Mouse (Mus musculus) intestine, embryonic 14.5 days (tissue): ENCODE measurements at regions not wholly inside any gene's neighbourhood (a gene's known extent, or its start where the extent isn't known, plus 50 kb on each side); places are given as distances from the start of the nearest gene placed in this dataset.

Experiments
- ATAC-seq: fragments of 200-750 bp; cut with Nextera tagmentation; replicated peaks from 2 replicates; pipeline ENCODE4 v1.8.0; 2017; ENCODE audit warnings: low read depth, moderate number of reproducible peaks, moderate TSS enrichment, moderate library complexity; ENCODE audit not compliant: low FRiP score, low TSS enrichment
- DNase-seq: peaks from one replicate; pipeline ENCODE4 v3.0.0-alpha.2; 2018; ENCODE audit warnings: low spot score
- H3K27ac ChIP-seq: fragments of 300-500 bp; sonication (generic); 2 replicates; pipeline ENCODE4 v1.5.1; 2014; ENCODE audit warnings: low read depth, mild to moderate bottlenecking, control low read depth
- H3K27me3 ChIP-seq: fragments of 300-500 bp; sonication (generic); replicated peaks from 2 replicates; pipeline ENCODE4 v1.6.1; 2014; ENCODE audit warnings: low read length, control low read depth; ENCODE audit not compliant: control insufficient read depth, insufficient read depth
- H3K36me3 ChIP-seq: fragments of 300-500 bp; sonication (generic); 2 replicates; pipeline ENCODE4 v1.6.1; 2014; ENCODE audit warnings: low read length, control low read depth; ENCODE audit not compliant: control insufficient read depth, insufficient read depth
- H3K4me1 ChIP-seq: fragments of 300-500 bp; sonication (generic); replicated peaks from 2 replicates; pipeline ENCODE4 v1.6.1; 2014; ENCODE audit warnings: low read length, control low read depth, mixed read lengths; ENCODE audit not compliant: control insufficient read depth, insufficient read depth
- H3K4me2 ChIP-seq: fragments of 300-500 bp; sonication (generic); 2 replicates; pipeline ENCODE4 v1.6.1; 2014; ENCODE audit warnings: low read length
- H3K4me3 ChIP-seq: fragments of 300-500 bp; sonication (generic); 2 replicates; pipeline ENCODE4 v1.5.1; 2014; ENCODE audit warnings: low read depth, low read length, control low read depth, mixed read lengths
- H3K9ac ChIP-seq: fragments of 300-500 bp; sonication (generic); 2 replicates; pipeline ENCODE4 v1.6.1; 2014; ENCODE audit warnings: mild to moderate bottlenecking, low read length
- H3K9me3 ChIP-seq: fragments of 300-500 bp; sonication (generic); 2 replicates; pipeline ENCODE4 v1.6.1; 2016; ENCODE audit warnings: low read length, control low read depth; ENCODE audit not compliant: control insufficient read depth
- WGBS: fragments of 180-500 bp; shearing (Covaris S2); extraction: QIAGEN DNeasy Blood & Tissue Kit; methylation state at CpG from one replicate; pipeline ENCODE4 v1.1.7; 2014; 5-methylcytosine and 5-hydroxymethylcytosine counted together

DNA sequence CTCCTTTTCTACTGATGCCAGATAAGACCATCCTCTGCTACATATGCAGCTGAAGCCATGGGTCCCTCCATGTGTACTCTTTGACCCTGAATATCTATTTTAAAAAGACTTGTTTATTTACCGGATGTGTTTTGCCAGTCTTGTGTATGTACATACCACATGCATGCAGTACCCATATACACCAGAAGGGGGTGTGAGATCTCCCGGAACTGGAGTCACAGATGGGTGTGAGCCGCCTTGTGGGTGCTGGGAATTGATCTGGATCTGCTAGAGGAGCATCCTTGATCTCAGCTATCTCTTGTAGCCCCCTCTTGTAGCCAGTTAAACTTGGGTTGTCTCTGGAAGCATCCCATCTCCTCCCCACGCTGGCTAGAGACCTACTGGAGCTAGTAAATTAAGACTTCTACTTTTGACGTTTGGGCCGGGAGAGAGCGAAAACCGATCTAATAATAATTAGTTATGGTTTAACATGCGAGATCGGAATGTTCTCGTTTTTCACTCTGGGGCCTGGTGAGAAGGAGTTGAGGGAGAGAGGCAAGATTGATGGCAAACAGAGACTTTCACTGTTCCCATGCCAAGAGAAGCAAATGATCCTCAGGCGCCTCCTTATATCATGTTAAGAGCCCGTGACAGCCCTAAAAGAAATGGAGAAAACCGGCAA lies 77.6 kb downstream of the Gas1 start:
- ATAC-seq (peak; percentile 73), DNase-seq (peak; percentile 66)
- H3K36me3 ChIP-seq = no peaks in the 10 kb centered on the region
- no peak overlapping the region for H3K4me2 ChIP-seq
- H3K9ac ChIP-seq = no peak overlapping the region
- H3K4me1 ChIP-seq = peaks cover 12% of the 10 kb centered on the region
- H3K27me3 ChIP-seq = no peaks in the 10 kb centered on the region
- H3K9me3 ChIP-seq = no peaks in the 10 kb centered on the region
- peak overlapping the region; percentile 69 for H3K27ac ChIP-seq
- H3K4me3 ChIP-seq = no peak overlapping the region
- WGBS = 60% methylated on average over 14 of the region's 14 CpGs

- Histone ChIP-seq H3K27me3 (no peaks in the 10 kb centered on the region), H3K9ac (no peak overlapping the region), H3K4me2 (no peak overlapping the region), H3K4me3 (no peak overlapping the region), H3K27ac (no peak overlapping the region), H3K36me3 (no peaks in the 10 kb centered on the region), H3K9me3 (no peaks in the 10 kb centered on the region), H3K4me1 (peaks cover 12% of the 10 kb centered on the region)
- no peak for ATAC-seq
- 93% methylated on average over 3 of the region's 3 CpGs for WGBS
- DNase-seq = no peak
Measured at GRCm38 (mm10) chr13:60098394-60098793, 78.8 kb downstream of the Gas1 start.

GRCm38 (mm10) chr13:60097776-60098175 lies 79.4 kb downstream of the Gas1 start:
- peaks cover 12% of the 10 kb centered on the region for H3K4me1 ChIP-seq
- no peak for ATAC-seq
- WGBS = 57% methylated on average over 6 of the region's 6 CpGs
- H3K9ac ChIP-seq = no peak overlapping the region
- DNase-seq = no peak
- no peaks in the 10 kb centered on the region for H3K36me3 ChIP-seq
- no peak overlapping the region for H3K4me2 ChIP-seq
- H3K9me3 ChIP-seq = no peaks in the 10 kb centered on the region
- H3K27ac ChIP-seq = no peak overlapping the region
- no peak overlapping the region for H3K4me3 ChIP-seq
- no peaks in the 10 kb centered on the region for H3K27me3 ChIP-seq

- Histone ChIP-seq H3K4me1 (peaks cover 7% of the 10 kb centered on the region; the same call in 1 of the 2 replicates), H3K27ac (no peak overlapping the region), H3K9ac (no peak overlapping the region), H3K4me2 (no peak overlapping the region), H3K27me3 (no peaks in the 10 kb centered on the region), H3K9me3 (no peaks in the 10 kb centered on the region), H3K36me3 (no peaks in the 10 kb centered on the region), H3K4me3 (no peak overlapping the region)
- ATAC-seq = no peak
- 91% methylated on average over 8 of the region's 8 CpGs for WGBS
- DNase-seq = no peak
Measured at GRCm38 (mm10) chr13:60086657-60087056, 90.5 kb downstream of the Gas1 start.

DNA sequence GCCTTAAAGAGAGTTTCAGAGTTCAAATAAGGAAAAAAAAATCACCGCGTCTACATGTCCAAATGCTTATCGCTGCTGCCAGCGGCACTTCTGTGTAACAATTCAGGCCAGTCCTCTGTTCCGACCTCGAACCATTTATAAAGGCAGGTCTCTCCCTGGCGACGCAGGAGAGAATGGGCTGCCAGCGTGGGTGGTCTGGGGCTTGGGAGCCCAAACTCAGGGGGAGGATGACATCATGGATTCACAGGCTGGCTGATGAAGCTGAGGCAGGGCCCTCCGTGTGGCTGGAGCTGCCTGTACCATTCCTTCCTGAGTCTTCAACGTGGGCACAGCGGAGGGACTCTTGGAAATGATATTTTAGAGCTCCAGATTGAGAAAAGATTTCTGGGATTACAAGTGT lies 92.2 kb downstream of the Gas1 start:
- WGBS = 19% methylated on average over 12 of the region's 12 CpGs
- no peaks in the 10 kb centered on the region for H3K9me3 ChIP-seq
- ATAC-seq (no peak), DNase-seq (no peak)
- H3K4me3 ChIP-seq = no peak overlapping the region
- no peaks in the 10 kb centered on the region for H3K27me3 ChIP-seq
- peak overlapping the region; percentile 40 for H3K27ac ChIP-seq
- H3K36me3 ChIP-seq = no peaks in the 10 kb centered on the region
- peak overlapping the region; percentile 31; the same call in 1 of the 2 replicates for H3K4me2 ChIP-seq
- no peak overlapping the region for H3K9ac ChIP-seq
- peaks cover 7% of the 10 kb centered on the region; the same call in 1 of the 2 replicates for H3K4me1 ChIP-seq

DNA sequence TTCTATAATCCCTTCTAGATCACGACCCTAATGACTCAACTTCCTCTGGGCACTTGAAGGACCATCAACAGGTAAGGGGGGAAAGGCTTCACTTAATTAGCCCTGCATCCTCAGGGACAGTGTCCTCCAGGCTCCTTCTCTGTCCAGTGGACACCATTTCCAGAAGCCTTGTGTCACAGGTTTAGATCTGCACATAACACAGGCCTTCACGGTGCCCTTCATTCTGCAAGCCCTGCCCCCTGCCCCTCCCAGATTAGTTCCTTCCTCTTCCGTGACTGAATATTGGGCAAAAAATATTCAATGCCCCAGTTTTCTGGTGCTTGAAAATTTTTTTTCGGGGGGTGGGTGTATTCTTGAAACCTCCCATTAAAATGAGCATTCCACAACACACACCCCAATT lies 92.9 kb downstream of the Gas1 start:
- 58% methylated on average over 4 of the region's 4 CpGs for WGBS
- H3K4me3 ChIP-seq = no peak overlapping the region
- no peak overlapping the region for H3K27ac ChIP-seq
- H3K9ac ChIP-seq = no peak overlapping the region
- no peak for DNase-seq
- no peaks in the 10 kb centered on the region for H3K36me3 ChIP-seq
- peaks cover 7% of the 10 kb centered on the region; the same call in 1 of the 2 replicates for H3K4me1 ChIP-seq
- no peak for ATAC-seq
- no peaks in the 10 kb centered on the region for H3K27me3 ChIP-seq
- H3K4me2 ChIP-seq = no peak overlapping the region
- H3K9me3 ChIP-seq = no peaks in the 10 kb centered on the region

GRCm38 (mm10) chr13:60080113-60080512 lies 97.1 kb downstream of the Gas1 start:
- no peak for ATAC-seq
- Histone ChIP-seq H3K4me1 (peaks cover 4% of the 10 kb centered on the region; the same call in 1 of the 2 replicates), H3K9me3 (no peaks in the 10 kb centered on the region), H3K36me3 (no peaks in the 10 kb centered on the region), H3K9ac (no peak overlapping the region), H3K27ac (no peak overlapping the region), H3K4me3 (no peak overlapping the region), H3K27me3 (no peaks in the 10 kb centered on the region), H3K4me2 (no peak overlapping the region)
- WGBS = 90% methylated on average over 10 of the region's 10 CpGs
- no peak for DNase-seq

DNA sequence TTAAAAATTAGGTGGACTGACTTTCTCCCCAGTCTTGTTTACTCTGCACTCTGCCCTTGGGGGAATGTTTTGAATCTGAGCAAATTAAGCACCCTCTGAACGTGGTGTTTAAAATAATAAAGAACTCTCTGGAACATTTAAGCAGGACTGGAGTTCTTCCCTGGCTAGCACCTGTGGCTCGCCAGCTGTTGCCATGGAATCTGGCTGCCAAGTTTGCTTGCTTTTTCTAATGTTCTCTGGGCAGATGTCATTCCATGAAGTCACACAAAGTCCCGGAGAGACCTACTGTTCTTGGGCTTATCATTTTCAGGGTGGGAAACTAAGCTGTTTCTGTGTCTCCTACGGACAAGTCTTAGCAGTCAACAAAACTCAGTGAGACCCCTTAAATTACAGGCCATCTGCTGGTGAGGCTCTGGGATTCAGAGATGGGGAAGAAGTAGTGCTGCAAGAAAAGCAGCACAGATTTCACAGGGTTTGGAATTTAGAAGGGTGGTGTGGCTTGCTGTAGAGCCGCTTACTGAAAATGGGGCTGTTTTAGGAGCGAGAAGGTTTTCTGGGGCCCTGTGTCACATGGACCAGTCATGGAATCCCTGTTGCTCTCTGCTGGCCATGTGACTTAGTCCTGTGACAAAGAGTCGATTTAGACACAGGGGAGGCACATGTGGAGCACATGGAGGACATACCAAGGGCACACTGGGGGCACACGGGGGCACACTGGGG lies 98.7 kb downstream of the Gas1 start:
- H3K36me3 ChIP-seq = no peaks in the 10 kb centered on the region
- no peak overlapping the region for H3K4me3 ChIP-seq
- no peaks in the 10 kb centered on the region; the same call in 1 of the 2 replicates for H3K4me1 ChIP-seq
- no peak overlapping the region for H3K4me2 ChIP-seq
- no peak overlapping the region for H3K27ac ChIP-seq
- DNase-seq (no peak), ATAC-seq (no peak)
- no peaks in the 10 kb centered on the region for H3K9me3 ChIP-seq
- H3K27me3 ChIP-seq = no peaks in the 10 kb centered on the region
- H3K9ac ChIP-seq = no peak overlapping the region
- WGBS = 65% methylated on average over 8 of the region's 8 CpGs
